Mouse (Mus musculus) testis, adult 2 months (tissue): ENCODE measurements at regions not wholly inside any gene's neighbourhood (a gene's known extent, or its start where the extent isn't known, plus 50 kb on each side); places are given as distances from the start of the nearest gene placed in this dataset.

ENCODE experiments used
- H3K27ac ChIP-seq: fragments of 200-500 bp; 2 replicates; pipeline ENCODE4 v1.5.1; 2012; ENCODE audit warnings: low read depth, low read length; ENCODE audit not compliant: control insufficient read depth, insufficient read depth
- H3K27me3 ChIP-seq: fragments of 200-500 bp; 2 replicates; pipeline ENCODE4 v1.6.1; 2012; ENCODE audit warnings: mild to moderate bottlenecking, low read length, moderate library complexity; ENCODE audit not compliant: control insufficient read depth, insufficient read depth
- H3K36me3 ChIP-seq: fragments of 200-500 bp; 2 replicates; pipeline ENCODE4 v1.6.1; 2012; ENCODE audit warnings: mild to moderate bottlenecking, low read length; ENCODE audit not compliant: control insufficient read depth, insufficient read depth
- H3K4me1 ChIP-seq: fragments of 200-500 bp; 2 replicates; pipeline ENCODE4 v1.6.1; 2012; ENCODE audit warnings: low read length; ENCODE audit not compliant: control insufficient read depth, insufficient read depth
- H3K4me3 ChIP-seq: fragments of 200-500 bp; 2 replicates; pipeline ENCODE4 v1.5.1; 2012; ENCODE audit warnings: low read depth, mild to moderate bottlenecking, low read length, moderate library complexity, mixed read lengths; ENCODE audit not compliant: control insufficient read depth
- CTCF ChIP-seq: fragments of 200-500 bp; IDR thresholded peaks from 2 replicates; pipeline ENCODE4 v1.5.1; 2012; ENCODE audit warnings: low read depth, mild to moderate bottlenecking, inconsistent platforms, low read length, moderate library complexity; ENCODE audit not compliant: control insufficient read depth, insufficient read depth, insufficient replicate concordance
- POLR2A ChIP-seq: fragments of 200-500 bp; IDR thresholded peaks from 2 replicates; pipeline ENCODE4 v1.6.1; 2012; ENCODE audit warnings: low read depth, mild to moderate bottlenecking, inconsistent platforms, low read length, moderate library complexity; ENCODE audit not compliant: control insufficient read depth

DNA sequence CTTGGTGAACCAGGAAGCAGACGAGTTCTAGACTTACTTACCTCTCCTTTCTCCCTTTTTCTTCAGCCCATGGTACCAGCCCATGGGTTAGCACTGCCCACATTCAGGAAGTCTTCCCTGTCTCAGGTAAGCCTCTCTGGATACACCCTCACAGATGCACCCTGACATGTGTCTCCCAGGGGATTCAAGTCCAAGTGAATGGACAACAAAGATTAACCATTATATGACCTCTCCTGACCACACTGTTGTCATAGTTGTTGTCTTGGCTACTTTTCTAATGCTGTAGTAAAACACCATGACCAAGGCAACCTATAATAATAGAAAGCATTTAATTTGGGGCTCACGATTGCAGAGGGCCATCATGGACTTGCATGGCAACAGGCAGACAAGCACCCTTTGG lies 98.8 kb upstream of the Vash1 start:
- H3K36me3 ChIP-seq, result no peaks in the 10 kb centered on the region
- no peak overlapping the region for H3K27ac ChIP-seq
- H3K4me3 ChIP-seq, result no peak overlapping the region
- TF ChIP-seq CTCF (no peak), POLR2A (no peak)
- H3K4me1 ChIP-seq, result no peaks in the 10 kb centered on the region
- no peaks in the 10 kb centered on the region for H3K27me3 ChIP-seq

DNA sequence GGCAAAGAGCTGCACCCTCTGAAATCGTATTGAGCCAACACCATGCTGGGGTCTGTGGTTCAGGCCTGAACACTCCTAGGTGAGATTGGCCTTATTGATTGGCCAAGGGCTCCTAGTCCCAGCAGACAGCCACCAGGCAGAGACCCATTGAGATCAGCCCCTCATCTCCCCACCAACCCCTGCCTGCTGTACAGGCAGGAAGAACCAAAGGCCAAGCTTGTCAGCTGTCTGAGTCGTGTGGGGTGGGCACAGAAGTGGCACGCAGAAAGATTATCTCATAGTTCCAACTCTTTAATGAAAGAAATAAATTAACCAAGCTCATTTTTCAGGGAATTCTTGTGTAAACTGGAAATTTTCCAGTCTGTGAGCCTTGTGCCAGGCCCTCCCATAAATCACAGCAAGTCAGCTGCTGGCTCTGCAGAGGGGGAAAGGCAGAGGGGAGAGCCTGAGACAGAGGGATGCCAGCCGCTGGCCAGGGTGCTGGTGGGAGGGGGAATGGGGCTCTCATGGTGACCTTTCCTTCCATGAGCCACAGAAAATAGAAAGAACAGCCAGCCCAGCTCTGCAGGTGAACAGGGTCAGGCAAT lies 98.3 kb upstream of the Vash1 start:
- no peaks in the 10 kb centered on the region for H3K27me3 ChIP-seq
- no peak for TF ChIP-seq POLR2A
- no peak for TF ChIP-seq CTCF
- H3K36me3 ChIP-seq, result no peaks in the 10 kb centered on the region
- no peak overlapping the region for H3K4me3 ChIP-seq
- H3K27ac ChIP-seq, result no peak overlapping the region
- no peaks in the 10 kb centered on the region for H3K4me1 ChIP-seq

DNA sequence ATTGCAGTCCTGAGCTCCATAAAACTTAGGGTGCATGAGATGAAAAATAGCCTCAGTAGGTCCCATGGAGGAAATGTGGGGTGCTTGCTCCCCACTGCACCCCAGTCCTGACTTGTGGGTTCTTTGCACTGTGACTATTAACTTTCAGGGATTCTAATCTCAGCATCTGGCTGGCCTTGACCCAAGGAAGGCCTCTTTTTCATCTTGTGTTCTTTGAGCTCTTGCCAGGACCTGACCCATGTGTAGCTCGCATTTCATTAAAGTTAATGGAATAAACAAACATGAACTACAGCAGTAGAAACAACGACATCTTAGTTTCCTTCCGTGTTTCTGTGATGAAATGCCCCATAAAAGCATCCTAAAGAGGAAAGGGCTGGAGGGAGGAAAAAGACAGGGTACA lies 96.4 kb upstream of the Vash1 start:
- Histone ChIP-seq H3K27me3 (no peaks in the 10 kb centered on the region), H3K27ac (no peak overlapping the region), H3K4me1 (no peaks in the 10 kb centered on the region), H3K36me3 (no peaks in the 10 kb centered on the region), H3K4me3 (no peak overlapping the region)
- TF ChIP-seq CTCF (no peak), POLR2A (no peak)

DNA sequence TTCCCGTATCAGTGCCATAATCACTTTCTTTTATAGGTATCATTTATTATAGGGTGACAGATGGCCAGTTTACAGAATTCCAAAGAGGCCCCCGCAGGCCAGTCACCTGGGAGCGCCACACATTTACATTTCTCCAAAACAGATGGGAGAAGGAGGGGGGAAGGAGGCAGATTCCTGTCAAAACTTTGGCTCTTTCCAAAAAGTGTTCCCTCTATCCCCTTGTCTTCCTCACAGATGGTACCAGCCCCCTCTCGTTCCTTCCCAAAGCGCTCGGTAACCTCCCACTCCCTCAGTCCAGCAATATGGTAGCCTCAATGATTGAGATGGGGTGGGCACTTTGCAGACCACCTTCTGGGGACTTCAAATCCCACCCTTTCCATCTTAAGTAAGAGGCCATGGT lies 90.5 kb upstream of the Vash1 start:
- Histone ChIP-seq H3K4me1 (no peaks in the 10 kb centered on the region), H3K27ac (no peak overlapping the region), H3K27me3 (no peaks in the 10 kb centered on the region), H3K4me3 (no peak overlapping the region), H3K36me3 (no peaks in the 10 kb centered on the region)
- TF ChIP-seq POLR2A, result no peak
- no peak for TF ChIP-seq CTCF

- Histone ChIP-seq H3K4me3 (no peak overlapping the region), H3K27ac (no peak overlapping the region), H3K4me1 (no peaks in the 10 kb centered on the region), H3K36me3 (no peaks in the 10 kb centered on the region), H3K27me3 (no peaks in the 10 kb centered on the region)
- TF ChIP-seq CTCF (no peak), POLR2A (no peak)
Observed at GRCm38 (mm10) chr12:86592509-86592908, 86.0 kb upstream of the Vash1 start.

GRCm38 (mm10) chr12:86594647-86595046 lies 83.9 kb upstream of the Vash1 start:
- no peaks in the 10 kb centered on the region for H3K27me3 ChIP-seq
- H3K36me3 ChIP-seq, result no peaks in the 10 kb centered on the region
- no peaks in the 10 kb centered on the region for H3K4me1 ChIP-seq
- TF ChIP-seq POLR2A, result no peak
- H3K27ac ChIP-seq, result no peak overlapping the region
- no peak overlapping the region for H3K4me3 ChIP-seq

DNA sequence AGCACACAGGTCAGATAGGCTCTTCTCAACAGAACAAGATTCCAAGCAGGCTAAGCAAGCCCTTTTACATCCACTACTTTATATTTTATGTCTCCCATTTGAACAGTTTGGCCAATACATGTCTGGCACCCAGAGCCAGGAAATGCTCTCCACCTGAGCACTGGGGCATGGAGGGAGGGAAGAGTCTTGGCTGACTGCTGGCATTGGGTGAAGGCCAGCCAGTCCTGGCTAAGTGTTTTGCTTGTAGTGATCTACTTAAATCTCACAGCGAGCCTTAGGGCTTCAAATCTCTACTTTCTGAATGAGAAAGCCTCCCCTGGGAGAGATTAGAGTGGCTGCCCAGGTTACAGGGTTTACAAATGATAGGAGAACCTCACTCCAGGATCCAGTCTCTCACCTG lies 78.5 kb upstream of the Vash1 start:
- H3K36me3 ChIP-seq, result no peaks in the 10 kb centered on the region
- no peak overlapping the region for H3K4me3 ChIP-seq
- TF ChIP-seq CTCF, result no peak
- TF ChIP-seq POLR2A, result no peak
- H3K27ac ChIP-seq, result no peak overlapping the region
- no peaks in the 10 kb centered on the region for H3K27me3 ChIP-seq
- no peaks in the 10 kb centered on the region for H3K4me1 ChIP-seq

- no peaks in the 10 kb centered on the region for H3K36me3 ChIP-seq
- no peak for TF ChIP-seq POLR2A
- no peak for TF ChIP-seq CTCF
- H3K4me1 ChIP-seq, result no peaks in the 10 kb centered on the region
- no peak overlapping the region for H3K4me3 ChIP-seq
- no peaks in the 10 kb centered on the region for H3K27me3 ChIP-seq
- no peak overlapping the region for H3K27ac ChIP-seq
Observed at GRCm38 (mm10) chr12:86603521-86603920, 75.0 kb upstream of the Vash1 start.
